Mouse (Mus musculus): Measurements from ENCODE around the gene Plscr2. TPM values are rescaled to one million over a fixed set of nuclear protein-coding genes. Genes with fewer than 3 reads are reported as not detected.

The Plscr2 gene
- total RNA-seq, 2 experiments from 2014 or later = 24.2 to 28.6 TPM

- DNase-seq = no peak
Measured at GRCm38 (mm10) chr9:92338954-92339353, 63.6 kb downstream of the Plscr2 start.

Small RNA genes within 50 kb of the gene (microRNA-seq; reads per million reads assigned to microRNA genes)
- gene Mir6386 = 0 reads per million in 2 experiments

Other genes starting within 250 kb of the Plscr2 start
- not detected for gene Plscr5, start 82.7 kb upstream of the Plscr2 start, total RNA-seq (2021)
- gene Plscr1, start 25.9 kb upstream of the Plscr2 start, total RNA-seq (2021) = 10 to 100 TPM in 1 of 2 experiments, 1 to 10 TPM in 1; 9.0 to 10.9 TPM
- gene 1700057G04Rik, start 33.8 kb downstream of the Plscr2 start, total RNA-seq (2021) = not detected
- 1 to 10 TPM; 5.7 to 8.6 TPM for gene Plscr4, start 181.8 kb downstream of the Plscr2 start, total RNA-seq (2021)

Measured in heart, adult 18-20 months (tissue).